Mouse (Mus musculus): ENCODE data around the gene Tiam2.

Gene Tiam2

DNA sequence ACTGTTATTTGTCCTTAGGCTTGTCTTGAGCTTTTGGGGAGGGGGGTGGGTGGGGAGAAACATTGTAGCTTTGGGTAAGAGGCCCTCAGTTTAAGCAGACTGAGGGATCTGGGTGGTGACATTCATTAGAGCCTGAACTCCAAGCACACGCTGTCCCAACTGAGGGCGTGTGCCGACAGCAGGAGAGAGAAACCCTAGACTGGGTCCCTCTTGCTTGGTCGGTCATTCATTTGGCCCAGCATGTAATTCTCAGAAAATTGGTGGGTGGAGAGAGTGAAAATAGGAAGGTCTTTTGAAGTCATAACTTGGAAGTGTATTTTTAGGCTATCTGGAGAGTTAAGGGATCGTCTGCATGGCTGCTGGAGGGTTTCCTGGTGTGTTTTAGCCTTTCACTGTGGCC, 71.5 kb downstream of the Tiam2 start:
- no peak for DNase-seq

GRCm38 (mm10) chr17:3405350-3406073, 79.1 kb downstream of the Tiam2 start:
- no peak for DNase-seq

DNA sequence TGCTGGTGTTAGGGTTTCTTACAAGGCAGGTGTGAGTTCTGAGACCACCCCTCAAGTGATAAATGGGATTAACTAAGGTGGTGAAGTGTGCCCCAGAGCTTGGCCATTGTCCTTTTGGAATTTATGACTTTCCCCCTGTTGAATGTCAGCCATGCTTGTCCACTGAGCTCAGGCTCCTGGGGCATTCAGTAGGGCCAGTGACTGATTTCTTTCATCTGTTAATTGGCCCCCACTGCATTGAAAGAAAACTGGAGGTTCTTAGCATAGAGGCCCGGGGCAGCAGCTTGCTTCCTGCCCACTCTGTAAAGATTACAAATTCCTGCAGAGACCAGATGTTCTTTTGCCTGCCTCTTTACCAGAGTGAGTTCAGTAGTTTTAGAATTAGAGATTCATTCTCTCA, 80.7 kb downstream of the Tiam2 start:
- no peak for DNase-seq

DNA sequence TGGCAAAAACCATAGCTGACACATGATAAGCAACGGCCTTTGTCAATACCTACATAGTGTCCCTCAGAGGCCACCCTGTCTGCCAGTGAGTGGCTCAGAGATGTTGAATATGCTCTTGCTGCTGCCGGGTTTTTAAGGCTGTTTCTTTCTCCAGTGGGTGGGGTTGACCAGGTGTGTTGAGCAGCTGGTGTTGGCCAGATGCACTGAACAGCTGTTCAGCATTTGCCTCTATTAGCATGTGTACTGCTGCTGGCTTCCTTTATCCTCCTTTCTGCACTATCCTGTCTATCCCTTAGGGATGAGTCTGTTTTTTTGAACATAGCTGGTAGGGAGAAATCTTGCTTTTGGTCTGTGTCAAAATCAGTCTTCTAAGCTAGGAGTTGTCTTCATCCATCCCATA, 83.9 kb downstream of the Tiam2 start:
- no peak for DNase-seq

GRCm38 (mm10) chr17:3412771-3413170, 86.4 kb downstream of the Tiam2 start:
- DNase-seq, result no peak

DNA sequence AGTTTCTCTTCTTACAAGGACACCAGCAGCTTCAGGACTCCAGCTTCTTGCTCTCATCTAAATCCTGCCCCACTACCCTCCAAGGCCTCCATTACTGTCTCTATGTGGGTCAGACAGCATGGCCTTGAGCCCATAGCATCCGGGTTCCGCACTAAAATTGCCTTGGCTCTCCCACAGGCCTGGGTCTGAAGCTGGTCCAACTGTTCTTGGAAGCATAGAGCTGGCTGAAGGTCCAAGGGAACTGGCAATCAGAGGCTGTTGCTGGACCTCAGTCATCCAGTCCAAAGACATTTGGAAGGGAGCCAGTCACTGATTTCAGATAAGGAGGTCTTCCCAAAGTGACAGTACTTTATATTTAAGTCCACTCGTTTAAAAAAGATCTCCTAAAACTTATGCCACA, 89.2 kb downstream of the Tiam2 start:
- no peak for DNase-seq

GRCm38 (mm10) chr17:3416401-3416800, 90.0 kb downstream of the Tiam2 start:
- no peak for DNase-seq

DNA sequence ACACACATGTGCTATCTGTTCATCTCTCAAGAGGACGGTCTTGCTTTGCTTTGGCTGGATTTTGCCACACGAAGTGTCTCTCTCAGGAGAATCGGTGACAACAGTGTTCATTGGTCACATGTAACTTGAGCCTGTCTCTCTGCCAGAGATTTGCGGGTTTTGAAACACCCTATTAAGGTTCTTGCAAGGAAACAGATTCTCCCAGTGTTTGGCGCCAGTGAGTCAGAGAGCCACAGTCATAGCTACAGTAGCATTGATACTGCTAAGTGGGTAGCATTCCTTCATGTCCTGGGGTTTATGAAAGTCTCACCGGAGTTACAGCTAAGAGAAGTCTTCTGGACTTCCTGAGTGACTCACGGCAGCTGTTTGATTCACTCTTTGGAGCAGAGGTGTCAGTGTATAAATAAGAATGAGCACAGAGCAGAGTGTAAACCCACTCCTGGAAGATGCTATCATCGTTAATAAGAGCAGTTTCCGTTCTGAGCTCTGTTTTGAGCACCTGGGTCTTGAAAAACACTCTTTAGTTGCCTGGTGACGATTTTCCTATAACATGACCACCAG, 93.1 kb downstream of the Tiam2 start:
- DNase-seq, result no peak

GRCm38 (mm10) chr17:3420148-3420547, 93.8 kb downstream of the Tiam2 start:
- DNase-seq, result no peak

- no peak for DNase-seq
Measured at GRCm38 (mm10) chr17:3423416-3423815, 97.0 kb downstream of the Tiam2 start.

GRCm38 (mm10) chr17:3428659-3429058, 102.3 kb downstream of the Tiam2 start:
- DNase-seq, result no peak

- no peak for DNase-seq
Measured at GRCm38 (mm10) chr17:3432590-3433498, 106.5 kb downstream of the Tiam2 start.

GRCm38 (mm10) chr17:3433521-3434271, 107.3 kb downstream of the Tiam2 start:
- DNase-seq, result no peak

DNA sequence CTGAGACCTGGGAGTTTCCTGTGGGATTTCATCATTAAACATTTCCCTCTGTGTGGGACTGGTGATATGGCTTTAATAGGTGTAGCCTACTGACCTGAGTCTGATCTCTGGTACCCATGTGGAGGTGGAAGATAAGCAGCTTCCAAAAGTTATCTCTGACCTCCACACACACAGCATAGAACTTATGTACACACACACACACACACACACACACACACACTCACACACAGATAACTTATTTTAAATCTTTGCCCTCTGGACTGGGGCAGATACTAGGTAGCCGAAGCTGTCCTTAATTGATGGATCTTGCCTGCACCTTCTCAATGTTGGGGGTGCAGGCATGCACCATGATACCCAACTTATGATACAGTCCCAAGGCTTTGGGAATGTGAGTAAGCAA, 108.9 kb downstream of the Tiam2 start:
- no peak for DNase-seq

DNA sequence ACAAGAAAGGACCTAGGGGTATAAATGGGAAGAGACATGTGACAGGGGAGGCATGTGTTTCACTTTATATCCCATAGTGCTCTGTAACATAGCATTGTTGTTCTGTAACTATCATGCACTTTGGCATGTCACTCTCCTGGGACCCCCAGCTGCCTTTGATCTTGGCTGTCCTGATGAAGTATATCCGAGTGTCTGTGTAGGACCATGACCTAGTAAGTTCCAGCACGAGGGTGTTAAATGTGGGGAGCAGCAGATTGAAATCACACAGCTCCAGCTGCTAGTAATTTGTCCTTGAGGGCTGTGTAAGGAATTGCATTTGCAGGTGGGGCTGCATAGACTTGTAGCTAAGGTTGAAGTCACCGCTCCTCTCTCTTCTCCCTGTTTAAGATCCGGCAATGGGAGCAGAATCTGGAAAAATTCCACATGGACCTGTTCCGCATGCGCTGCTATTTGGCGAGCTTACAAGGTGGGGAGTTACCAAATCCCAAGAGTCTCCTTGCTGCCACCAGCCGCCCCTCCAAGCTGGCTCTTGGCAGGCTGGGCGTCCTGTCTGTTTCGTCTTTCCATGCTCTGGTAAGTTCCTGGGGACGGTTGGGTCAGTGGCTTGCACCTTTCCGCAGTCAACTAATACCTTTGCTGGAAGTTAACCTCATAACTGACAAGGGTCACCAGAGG, 110.6 kb downstream of the Tiam2 start:
- DNase-seq, result no peak

GRCm38 (mm10) chr17:3442526-3443401, 116.4 kb downstream of the Tiam2 start:
- DNase-seq, result no peak

- no peak for DNase-seq
Measured at GRCm38 (mm10) chr17:3446191-3446950, 120.0 kb downstream of the Tiam2 start.

DNA sequence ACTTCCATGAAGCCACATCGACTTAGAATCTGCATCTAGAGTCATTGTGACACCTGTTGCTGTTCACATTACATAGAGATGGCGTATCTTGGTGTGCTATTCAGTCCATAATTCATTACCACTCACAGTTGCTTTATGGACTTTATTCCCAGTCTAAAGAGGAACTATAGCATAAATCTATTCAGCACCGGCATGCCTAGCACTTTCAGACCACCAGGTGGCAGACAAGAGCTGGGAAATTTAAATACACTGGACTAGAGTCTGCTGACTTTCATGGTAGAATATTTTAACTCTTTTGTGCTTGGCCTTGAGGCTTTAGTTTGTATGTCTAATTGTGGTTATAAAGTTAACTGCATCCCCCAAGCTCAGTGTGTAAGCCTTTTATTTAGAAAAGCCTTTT, 122.4 kb downstream of the Tiam2 start:
- DNase-seq, result peak; percentile 19 to 42

GRCm38 (mm10) chr17:3451077-3451476, 124.7 kb downstream of the Tiam2 start:
- peak; percentile 74 to 75 for DNase-seq

DNA sequence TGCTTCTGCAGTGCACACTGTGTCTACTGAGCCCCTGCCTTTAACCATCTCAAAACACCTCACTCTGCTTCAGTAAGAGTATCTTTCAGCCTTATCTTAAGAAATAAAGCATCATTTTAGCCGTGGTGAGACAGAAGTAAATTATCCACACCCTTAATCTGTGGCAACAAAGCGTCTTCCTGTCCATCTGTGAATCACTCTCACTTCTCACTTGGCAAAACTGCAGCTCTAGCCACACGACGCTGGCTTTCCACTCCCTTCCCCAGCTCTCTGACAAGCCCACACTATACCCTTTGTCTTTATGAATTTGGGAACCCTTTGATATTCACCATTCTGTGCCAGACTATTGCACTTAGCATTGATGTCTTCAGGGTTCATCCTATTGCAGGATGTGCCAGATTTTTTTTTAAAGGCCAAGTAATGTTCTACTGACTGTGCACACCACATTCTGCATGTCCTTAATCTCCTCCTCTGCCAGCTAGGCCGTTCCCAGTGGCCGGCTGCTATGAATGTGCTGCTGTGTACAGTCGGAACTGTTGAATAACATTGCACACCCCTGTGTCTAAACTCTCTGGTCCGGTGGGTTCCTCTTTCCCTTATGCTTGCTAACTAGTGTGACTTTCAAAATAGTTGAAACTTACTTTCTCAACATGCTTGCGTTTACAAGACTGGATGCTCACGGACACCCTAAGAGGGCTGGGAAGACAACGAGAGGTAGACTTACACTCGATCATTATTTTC, 126.4 kb downstream of the Tiam2 start:
- no peak for DNase-seq
